In the genomic region with DNA sequence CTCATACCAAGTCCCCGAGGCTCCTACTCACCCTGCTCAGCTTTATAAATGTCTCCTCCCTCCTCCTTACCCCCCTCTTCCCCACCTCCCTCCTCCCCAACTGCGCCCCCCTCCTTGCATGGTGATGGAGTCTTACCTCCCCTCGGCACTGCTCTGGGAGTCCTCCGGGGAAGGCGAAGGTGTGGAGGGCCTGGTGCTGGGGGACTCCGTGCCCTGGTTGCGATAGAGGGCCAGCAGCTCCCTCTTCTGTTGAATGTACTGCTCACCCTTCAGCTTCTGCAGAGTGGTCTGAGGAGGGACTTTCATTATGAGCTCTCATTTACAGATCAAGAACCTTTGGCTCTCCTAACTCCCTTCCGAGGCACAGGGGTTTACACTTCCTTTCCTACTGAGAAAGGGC, we compare ENCODE assay signal across 9 mouse cellular contexts. TPM values are rescaled to one million over a fixed set of nuclear protein-coding genes. Genes with fewer than 3 reads are reported as not detected.
DNase-seq lines count a peak whose midpoint lies in the region; ATAC-seq and TF ChIP-seq lines count a peak whose summit lies in the region.
"Had no signal": no experiment of that assay in that cellular context is flagged by ENCODE, and none has a peak within 500 bp of the region (broad histone marks: within the 10 kb centered on the region; RNA-seq: fewer than 3 reads in every experiment).

No protein-coding gene starts in this region.

- H3K9me3 ChIP-seq in lung, embryonic 14.5 days (ENCODE audit: low read depth, low read length), result no peaks in the 10 kb centered on the region
- H3K9me3 ChIP-seq in intestine, postnatal 0 days (ENCODE audit: control insufficient read depth), result no peaks in the 10 kb centered on the region

- peak; percentile 45 for DNase-seq in embryo, embryonic 10 days (ENCODE audit: low spot score)
- no peak for DNase-seq in embryo, embryonic 10.5 days (ENCODE audit: low spot score)
- DNase-seq in lung, embryonic 14.5 days, result peak; percentile 57
- DNase-seq in lung, postnatal 14 days, result no peak
- peak; percentile 52 for DNase-seq in lung, postnatal 36 days
- DNase-seq in right cerebral cortex, postnatal 25 days, result no peak
- DNase-seq: B cell, adult 2 months had no signal

- no peak overlapping the region for H3K27ac ChIP-seq in lung, embryonic 14.5 days (ENCODE audit: low read depth)
- H3K27ac ChIP-seq in intestine, postnatal 0 days (ENCODE audit: low read depth, low read length), result 0 out of 2 replicates have a peak overlapping the region, but pooled peaks have one; percentile 31

- peaks cover 12% of the 10 kb centered on the region; the same call in 1 of the 2 replicates for H3K27me3 ChIP-seq in lung, embryonic 14.5 days (ENCODE audit: insufficient read depth, low read length)
- no peaks in the 10 kb centered on the region for H3K27me3 ChIP-seq in intestine, postnatal 0 days (replicated peaks; ENCODE audit: control insufficient read depth, insufficient read depth, low read length)

- H3K9ac ChIP-seq in lung, embryonic 14.5 days, result no peak overlapping the region
- 0 out of 2 replicates have a peak overlapping the region, but pooled peaks have one; percentile 3 for H3K9ac ChIP-seq in intestine, postnatal 0 days (ENCODE audit: low read depth, low read length)

- no peak overlapping the region for H3K4me2 ChIP-seq in lung, embryonic 14.5 days
- no peak overlapping the region for H3K4me2 ChIP-seq in intestine, postnatal 0 days (replicated peaks; ENCODE audit: low read depth)

- H3K36me3 ChIP-seq in lung, embryonic 14.5 days (ENCODE audit: insufficient read depth), result peaks cover 36% of the 10 kb centered on the region
- peaks cover 30% of the 10 kb centered on the region for H3K36me3 ChIP-seq in intestine, postnatal 0 days (ENCODE audit: control insufficient read depth, insufficient read depth)

- ATAC-seq in lung, embryonic 14.5 days (ENCODE audit: insufficient read depth), result peak; percentile 39; the same call in 1 of the 2 replicates
- no peak for ATAC-seq in intestine, postnatal 0 days
- no peak for ATAC-seq in activated CD4-positive, CD25-positive, alpha-beta regulatory T cell, adult 4 months

- TF ChIP-seq CTCF in lung, embryonic 14.5 days (IDR thresholded peaks at IDR 0.05; ENCODE audit: low read depth), result peak; percentile 62
- peak; percentile 66 for TF ChIP-seq CTCF in intestine, postnatal 0 days (IDR thresholded peaks at IDR 0.05; ENCODE audit: low read depth)

- WGBS in lung, embryonic 14.5 days, result 4% methylated on average over 8 of the region's 8 CpGs
- 18% methylated on average over 8 of the region's 8 CpGs for WGBS in intestine, postnatal 0 days

- H3K4me1 ChIP-seq in lung, embryonic 14.5 days (ENCODE audit: insufficient read depth), result 0 out of 2 replicates have a peak, but pooled peaks cover 3% of the 10 kb centered on the region
- H3K4me1 ChIP-seq in intestine, postnatal 0 days (replicated peaks; ENCODE audit: control insufficient read depth, insufficient read depth, low read length), result no peaks in the 10 kb centered on the region; the same call in 1 of the 2 replicates

- H3K4me3 ChIP-seq in lung, embryonic 14.5 days (ENCODE audit: low read depth, low read length), result no peak overlapping the region
- no peak overlapping the region for H3K4me3 ChIP-seq in intestine, postnatal 0 days (ENCODE audit: low read depth, low read length)

RNA-seq across cellular contexts. Expression of gene Tnfrsf1a, which starts 15.3 kb away (rescaled TPM):
- polyA plus RNA-seq in lung, embryonic 14.5 days (2014; fragmentation: Nextera tagmentation; extraction: Ambion mirVana), result 82.5 and 83.3 TPM in 2 replicates
- polyA plus RNA-seq in intestine, postnatal 0 days (2015; fragmentation: Nextera tagmentation; extraction: Ambion mirVana), result 108 and 109 TPM in 2 replicates
- polyA plus RNA-seq in activated CD4-positive, CD25-positive, alpha-beta regulatory T cell, adult 4 months (2017; shearing (Covaris generic)), result 10 to 100 TPM; 20.2 to 25.5 TPM

RNA-seq across cellular contexts. Expression of gene Plekhg6, which starts 16.1 kb away (rescaled TPM):
- 0.22 and 0.51 TPM in 2 replicates for polyA plus RNA-seq in lung, embryonic 14.5 days (2014; fragmentation: Nextera tagmentation; extraction: Ambion mirVana)
- polyA plus RNA-seq in intestine, postnatal 0 days (2015; fragmentation: Nextera tagmentation; extraction: Ambion mirVana), result 31.4 and 37.0 TPM in 2 replicates
- polyA plus RNA-seq in activated CD4-positive, CD25-positive, alpha-beta regulatory T cell, adult 4 months (2017; shearing (Covaris generic)), result not detected

RNA-seq across cellular contexts. Expression of gene Scnn1a, which starts 44.0 kb away (rescaled TPM):
- polyA plus RNA-seq in lung, embryonic 14.5 days (2014; fragmentation: Nextera tagmentation; extraction: Ambion mirVana), result 1.8 and 2.2 TPM in 2 replicates
- 16.9 and 19.0 TPM in 2 replicates for polyA plus RNA-seq in intestine, postnatal 0 days (2015; fragmentation: Nextera tagmentation; extraction: Ambion mirVana)
- not detected for polyA plus RNA-seq in activated CD4-positive, CD25-positive, alpha-beta regulatory T cell, adult 4 months (2017; shearing (Covaris generic))

RNA-seq across cellular contexts. Expression of gene Ltbr, which starts 50.8 kb away (rescaled TPM):
- 73.7 and 81.7 TPM in 2 replicates for polyA plus RNA-seq in lung, embryonic 14.5 days (2014; fragmentation: Nextera tagmentation; extraction: Ambion mirVana)
- 104 and 110 TPM in 2 replicates for polyA plus RNA-seq in intestine, postnatal 0 days (2015; fragmentation: Nextera tagmentation; extraction: Ambion mirVana)
- polyA plus RNA-seq in activated CD4-positive, CD25-positive, alpha-beta regulatory T cell, adult 4 months (2017; shearing (Covaris generic)), result not detected

Comparison
In these comparisons a context has a peak if more than half of its experiments do, and no peak if none do; other contexts are left out.
1. DNase-seq: peak in embryo, embryonic 10 days (single experiment), lung, embryonic 14.5 days (single experiment) and lung, postnatal 36 days (single experiment); none in embryo, embryonic 10.5 days (single experiment), lung, postnatal 14 days (single experiment) and right cerebral cortex, postnatal 25 days (single experiment).
2. RNA of gene Plekhg6, which starts 16.1 kb away (polyA plus RNA-seq): 31.4 to 37.0 TPM in intestine, postnatal 0 days; 0.22 to 0.51 TPM in lung, embryonic 14.5 days and not detected in activated CD4-positive, CD25-positive, alpha-beta regulatory T cell, adult 4 months; every median in the first group is over 10 times any median in the second.